Mouse (Mus musculus): ENCODE data around the gene Cpxm1. TPM values are rescaled to one million over a fixed set of nuclear protein-coding genes. Genes with fewer than 3 reads are reported as not detected.

The Cpxm1 gene
- polyA plus RNA-seq, 1 experiment from 2014 or later: 26.2 TPM

DNA sequence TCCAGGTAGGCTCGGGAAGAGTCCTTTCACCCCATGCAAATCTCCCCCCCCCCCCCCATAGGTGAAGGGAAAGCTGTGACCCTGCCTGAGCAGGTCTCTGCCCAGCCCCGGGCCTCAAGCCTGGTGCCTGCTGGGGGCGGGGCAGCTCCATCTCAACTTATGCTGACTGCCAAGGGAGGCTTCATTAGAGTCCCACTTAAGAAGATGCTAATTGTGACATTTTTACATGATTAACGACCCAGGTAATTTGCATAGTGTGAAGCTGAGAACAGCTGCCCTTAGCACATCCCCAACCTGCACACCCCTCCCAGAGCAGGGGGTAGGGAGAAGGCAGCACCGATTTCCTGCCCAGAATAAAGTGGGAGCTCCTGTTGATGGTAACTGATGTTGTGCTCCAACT is 38.5 kb downstream of the Cpxm1 start:
- Histone ChIP-seq H3K36me3 (ENCODE audit: control insufficient read depth, insufficient read depth, low read length) (no peaks in the 10 kb centered on the region), H3K4me2 (ENCODE audit: low read length) (no peak overlapping the region), H3K9ac (ENCODE audit: low read length) (no peak overlapping the region), H3K4me1 (ENCODE audit: control insufficient read depth in 2 of 2, insufficient read depth in 2 of 2, low read length in 2 of 2) (no peaks in the 10 kb centered on the region), H3K27ac (replicated peaks in 1 of 2; ENCODE audit: control insufficient read depth in 1 of 2, insufficient read depth in 1 of 2, low read depth in 2 of 2, low read length in 2 of 2) (no peak overlapping the region), H3K4me3 (ENCODE audit: control insufficient read depth in 1 of 2, insufficient read depth in 1 of 2, low read depth in 1 of 2, low read length in 2 of 2) (no peak overlapping the region), H3K9me3 (ENCODE audit: control insufficient read depth, low read length) (no peaks in the 10 kb centered on the region), H3K27me3 (ENCODE audit: control insufficient read depth, insufficient read depth, low read length) (peaks cover 63% of the 10 kb centered on the region)
- ATAC-seq (ENCODE audit: insufficient number of reproducible peaks, insufficient read depth, low FRiP score, low read depth): no peak
- 8% methylated on average over 5 of the region's 5 CpGs for WGBS

DNA sequence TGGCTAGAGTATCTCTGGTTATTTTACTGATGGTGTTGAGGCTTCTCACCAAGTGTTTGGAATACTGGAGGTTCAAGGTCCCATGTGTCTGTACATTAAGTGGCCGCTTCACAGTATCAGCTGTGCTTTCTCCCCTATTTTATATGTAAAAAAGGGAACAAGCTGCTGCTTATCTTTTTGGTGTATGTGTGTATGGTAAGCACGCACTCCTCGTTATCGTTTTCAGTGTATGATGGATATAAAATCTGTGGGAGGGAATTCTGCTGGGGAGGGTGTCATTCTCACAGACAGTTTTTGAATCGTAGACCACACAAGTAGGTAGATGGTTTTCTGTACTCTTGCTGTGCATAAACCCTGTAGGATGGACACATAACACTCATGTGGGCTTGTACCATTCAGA is 39.8 kb downstream of the Cpxm1 start:
- WGBS: 83% methylated on average over 5 of the region's 5 CpGs
- no peak overlapping the region for H3K4me3 ChIP-seq (ENCODE audit: control insufficient read depth in 1 of 2, insufficient read depth in 1 of 2, low read depth in 1 of 2, low read length in 2 of 2)
- H3K9me3 ChIP-seq (ENCODE audit: control insufficient read depth, low read length): no peaks in the 10 kb centered on the region
- no peaks in the 10 kb centered on the region for H3K4me1 ChIP-seq (ENCODE audit: control insufficient read depth in 2 of 2, insufficient read depth in 2 of 2, low read length in 2 of 2)
- H3K9ac ChIP-seq (ENCODE audit: low read length): no peak overlapping the region
- peaks cover 50% of the 10 kb centered on the region for H3K27me3 ChIP-seq (ENCODE audit: control insufficient read depth, insufficient read depth, low read length)
- ATAC-seq (ENCODE audit: insufficient number of reproducible peaks, insufficient read depth, low FRiP score, low read depth): no peak
- H3K36me3 ChIP-seq (ENCODE audit: control insufficient read depth, insufficient read depth, low read length): no peaks in the 10 kb centered on the region
- no peak overlapping the region for H3K27ac ChIP-seq (replicated peaks in 1 of 2; ENCODE audit: control insufficient read depth in 1 of 2, insufficient read depth in 1 of 2, low read depth in 2 of 2, low read length in 2 of 2)
- H3K4me2 ChIP-seq (ENCODE audit: low read length): no peak overlapping the region

DNA sequence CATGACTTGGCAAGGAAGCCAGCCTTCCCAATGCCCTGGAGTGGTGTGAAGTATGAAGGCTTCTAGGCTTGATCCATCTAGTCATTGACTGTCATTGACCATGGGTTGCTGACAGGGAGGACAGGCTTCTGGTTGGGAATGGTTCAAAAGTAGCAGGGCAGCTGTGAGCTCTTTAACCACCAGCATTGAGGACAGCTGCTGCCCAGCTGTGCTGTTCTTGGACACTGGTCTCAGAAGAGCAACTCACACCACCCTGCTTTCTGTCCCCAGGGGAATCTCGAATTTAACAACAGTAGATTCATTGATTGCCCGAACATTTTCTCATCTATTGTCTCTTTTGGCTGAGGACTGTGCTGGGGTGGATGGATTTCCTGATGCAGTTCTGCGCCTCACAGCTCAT is 43.5 kb downstream of the Cpxm1 start:
- no peak for ATAC-seq (ENCODE audit: insufficient number of reproducible peaks, insufficient read depth, low FRiP score, low read depth)
- Histone ChIP-seq H3K4me3 (ENCODE audit: control insufficient read depth in 1 of 2, insufficient read depth in 1 of 2, low read depth in 1 of 2, low read length in 2 of 2) (no peak overlapping the region), H3K9ac (ENCODE audit: low read length) (no peak overlapping the region), H3K27me3 (ENCODE audit: control insufficient read depth, insufficient read depth, low read length) (peaks cover 14% of the 10 kb centered on the region), H3K27ac (replicated peaks in 1 of 2; ENCODE audit: control insufficient read depth in 1 of 2, insufficient read depth in 1 of 2, low read depth in 2 of 2, low read length in 2 of 2) (no peak overlapping the region), H3K4me2 (ENCODE audit: low read length) (no peak overlapping the region), H3K36me3 (ENCODE audit: control insufficient read depth, insufficient read depth, low read length) (no peaks in the 10 kb centered on the region), H3K4me1 (ENCODE audit: control insufficient read depth in 2 of 2, insufficient read depth in 2 of 2, low read length in 2 of 2) (no peaks in the 10 kb centered on the region), H3K9me3 (ENCODE audit: control insufficient read depth, low read length) (no peaks in the 10 kb centered on the region)
- WGBS: 66% methylated on average over 3 of the region's 3 CpGs

DNA sequence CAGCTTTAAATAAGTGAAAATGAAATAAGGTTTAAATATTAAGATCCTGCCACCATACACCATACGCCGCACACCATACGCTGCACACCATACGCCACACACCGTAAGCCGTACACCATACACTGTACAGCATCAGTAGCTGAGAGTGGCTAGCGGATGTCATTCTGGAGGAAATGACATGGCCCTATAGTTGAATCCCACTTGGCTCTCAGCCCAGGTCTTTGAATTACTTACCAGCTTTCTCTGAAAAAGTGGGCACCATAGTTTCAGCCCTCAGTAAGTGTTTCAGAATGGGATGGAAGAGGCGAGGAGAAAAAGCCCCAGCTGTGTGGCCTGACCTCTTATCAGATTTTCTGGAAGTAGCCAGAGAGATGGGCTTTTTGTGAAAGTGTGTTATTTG is 44.0 kb downstream of the Cpxm1 start:
- no peak overlapping the region for H3K4me3 ChIP-seq (ENCODE audit: control insufficient read depth in 1 of 2, insufficient read depth in 1 of 2, low read depth in 1 of 2, low read length in 2 of 2)
- no peak overlapping the region for H3K9ac ChIP-seq (ENCODE audit: low read length)
- H3K36me3 ChIP-seq (ENCODE audit: control insufficient read depth, insufficient read depth, low read length): no peaks in the 10 kb centered on the region
- no peak overlapping the region for H3K27ac ChIP-seq (replicated peaks in 1 of 2; ENCODE audit: control insufficient read depth in 1 of 2, insufficient read depth in 1 of 2, low read depth in 2 of 2, low read length in 2 of 2)
- H3K9me3 ChIP-seq (ENCODE audit: control insufficient read depth, low read length): no peaks in the 10 kb centered on the region
- no peak for ATAC-seq (ENCODE audit: insufficient number of reproducible peaks, insufficient read depth, low FRiP score, low read depth)
- no peak overlapping the region for H3K4me2 ChIP-seq (ENCODE audit: low read length)
- 83% methylated on average over 8 of the region's 8 CpGs for WGBS
- H3K27me3 ChIP-seq (ENCODE audit: control insufficient read depth, insufficient read depth, low read length): peaks cover 9% of the 10 kb centered on the region
- no peaks in the 10 kb centered on the region for H3K4me1 ChIP-seq (ENCODE audit: control insufficient read depth in 2 of 2, insufficient read depth in 2 of 2, low read length in 2 of 2)

DNA sequence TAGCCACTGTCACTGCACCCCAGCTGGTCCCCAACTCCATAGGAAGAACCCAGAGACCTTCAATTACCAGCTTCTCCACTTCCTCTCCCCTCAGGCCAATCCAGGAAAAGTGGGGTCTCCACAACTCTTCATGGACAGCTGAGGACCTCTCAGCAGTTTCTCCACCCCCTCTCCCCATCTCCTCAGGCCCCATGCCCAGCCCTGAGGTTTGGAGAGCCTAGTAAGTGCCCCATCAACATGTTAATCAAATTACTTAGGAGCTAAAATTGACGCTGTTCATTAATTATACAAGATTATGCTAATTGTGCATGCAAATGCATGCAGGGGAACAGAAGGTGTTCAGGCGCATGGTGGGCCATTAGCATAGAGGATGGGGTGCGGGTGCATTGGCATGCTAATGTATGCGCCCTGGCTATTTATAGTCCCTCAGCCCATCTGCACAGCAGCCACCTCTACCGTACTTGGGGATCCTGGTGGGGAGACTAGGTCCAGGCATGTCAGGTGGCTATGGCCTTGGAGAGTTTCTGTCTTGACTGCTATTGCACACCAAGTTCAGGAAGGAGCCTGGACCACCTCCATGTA is 45.5 kb downstream of the Cpxm1 start:
- Histone ChIP-seq H3K9ac (ENCODE audit: low read length) (no peak overlapping the region), H3K36me3 (ENCODE audit: control insufficient read depth, insufficient read depth, low read length) (no peaks in the 10 kb centered on the region), H3K4me2 (ENCODE audit: low read length) (no peak overlapping the region), H3K4me1 (ENCODE audit: control insufficient read depth in 2 of 2, insufficient read depth in 2 of 2, low read length in 2 of 2) (no peaks in the 10 kb centered on the region), H3K4me3 (ENCODE audit: control insufficient read depth in 1 of 2, insufficient read depth in 1 of 2, low read depth in 1 of 2, low read length in 2 of 2) (no peak overlapping the region), H3K27me3 (ENCODE audit: control insufficient read depth, insufficient read depth, low read length) (no peaks in the 10 kb centered on the region), H3K9me3 (ENCODE audit: control insufficient read depth, low read length) (no peaks in the 10 kb centered on the region), H3K27ac (replicated peaks in 1 of 2; ENCODE audit: control insufficient read depth in 1 of 2, insufficient read depth in 1 of 2, low read depth in 2 of 2, low read length in 2 of 2) (no peak overlapping the region)
- 36% methylated on average over 5 of the region's 5 CpGs for WGBS
- ATAC-seq (ENCODE audit: insufficient number of reproducible peaks, insufficient read depth, low FRiP score, low read depth): no peak

DNA sequence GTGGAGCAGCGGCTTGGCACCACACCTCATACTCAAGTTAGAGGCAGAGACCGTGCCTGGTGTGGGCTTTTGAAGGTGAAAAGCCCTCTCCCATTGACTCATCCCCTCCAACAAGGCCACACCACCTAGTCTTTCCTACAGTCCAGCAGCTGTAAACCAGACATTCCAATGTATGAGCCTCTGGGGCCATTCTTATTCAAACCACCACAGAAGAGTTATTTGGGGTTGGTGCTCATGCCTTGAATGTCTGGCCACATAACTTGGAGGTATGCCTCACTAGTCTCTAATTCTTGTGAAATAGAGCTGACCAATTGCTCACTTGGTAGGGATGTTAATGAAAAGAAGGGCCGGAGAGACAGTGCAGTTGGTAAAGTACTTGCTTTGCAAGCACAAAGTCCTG is 47.0 kb downstream of the Cpxm1 start:
- ATAC-seq (ENCODE audit: insufficient number of reproducible peaks, insufficient read depth, low FRiP score, low read depth): no peak
- 75% methylated on average over 3 of the region's 3 CpGs for WGBS
- Histone ChIP-seq H3K9ac (ENCODE audit: low read length) (no peak overlapping the region), H3K4me2 (ENCODE audit: low read length) (no peak overlapping the region), H3K4me3 (ENCODE audit: control insufficient read depth in 1 of 2, insufficient read depth in 1 of 2, low read depth in 1 of 2, low read length in 2 of 2) (no peak overlapping the region), H3K4me1 (ENCODE audit: control insufficient read depth in 2 of 2, insufficient read depth in 2 of 2, low read length in 2 of 2) (no peaks in the 10 kb centered on the region), H3K27ac (replicated peaks in 1 of 2; ENCODE audit: control insufficient read depth in 1 of 2, insufficient read depth in 1 of 2, low read depth in 2 of 2, low read length in 2 of 2) (no peak overlapping the region), H3K27me3 (ENCODE audit: control insufficient read depth, insufficient read depth, low read length) (no peaks in the 10 kb centered on the region), H3K9me3 (ENCODE audit: control insufficient read depth, low read length) (no peaks in the 10 kb centered on the region), H3K36me3 (ENCODE audit: control insufficient read depth, insufficient read depth, low read length) (no peaks in the 10 kb centered on the region)

DNA sequence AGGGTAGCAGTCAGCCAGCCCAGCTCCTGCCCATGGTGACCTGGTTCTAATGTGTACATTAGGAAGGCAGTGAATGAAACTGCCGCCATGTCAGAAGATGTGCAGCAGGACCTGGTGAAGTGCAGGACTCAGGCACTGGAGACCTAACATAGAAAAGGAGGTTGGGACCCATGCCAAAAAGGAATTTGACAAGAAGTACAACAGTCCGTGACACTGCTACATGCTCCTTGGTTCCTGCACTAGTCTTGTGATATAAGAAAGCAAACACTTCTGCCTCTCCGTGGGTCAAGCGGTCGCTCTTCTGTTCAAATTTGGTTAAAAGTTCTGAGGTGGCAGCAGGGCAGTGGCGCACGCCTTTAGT is 56.2 kb downstream of the Cpxm1 start:
- H3K4me3 ChIP-seq (ENCODE audit: control insufficient read depth in 1 of 2, insufficient read depth in 1 of 2, low read depth in 1 of 2, low read length in 2 of 2): no peak overlapping the region
- no peaks in the 10 kb centered on the region for H3K27me3 ChIP-seq (ENCODE audit: control insufficient read depth, insufficient read depth, low read length)
- H3K4me2 ChIP-seq (ENCODE audit: low read length): no peak overlapping the region
- no peak overlapping the region for H3K9ac ChIP-seq (ENCODE audit: low read length)
- 83% methylated on average over 7 of the region's 7 CpGs for WGBS
- no peaks in the 10 kb centered on the region for H3K9me3 ChIP-seq (ENCODE audit: control insufficient read depth, low read length)
- no peak for ATAC-seq (ENCODE audit: insufficient number of reproducible peaks, insufficient read depth, low FRiP score, low read depth)
- no peaks in the 10 kb centered on the region for H3K36me3 ChIP-seq (ENCODE audit: control insufficient read depth, insufficient read depth, low read length)
- no peaks in the 10 kb centered on the region for H3K4me1 ChIP-seq (ENCODE audit: control insufficient read depth in 2 of 2, insufficient read depth in 2 of 2, low read length in 2 of 2)
- H3K27ac ChIP-seq (replicated peaks in 1 of 2; ENCODE audit: control insufficient read depth in 1 of 2, insufficient read depth in 1 of 2, low read depth in 2 of 2, low read length in 2 of 2): no peak overlapping the region
